Mouse (Mus musculus) stomach, embryonic 16.5 days (tissue): ENCODE measurements around the gene Hace1. TPM values are rescaled to one million over a fixed set of nuclear protein-coding genes. Genes with fewer than 3 reads are reported as not detected.

ENCODE experiments used
- ATAC-seq: fragments of 200-750 bp; cut with Nextera tagmentation; 2 replicates; pipeline ENCODE4 v1.8.0; 2017; ENCODE audit warnings: moderate number of reproducible peaks, moderate TSS enrichment; ENCODE audit not compliant: insufficient read depth, low FRiP score
- H3K27ac ChIP-seq: fragments of 300-500 bp; sonication (generic); 2 replicates; pipeline ENCODE4 v1.5.1; 2014; ENCODE audit warnings: low read length
- H3K27me3 ChIP-seq: fragments of 300-500 bp; sonication (generic); 2 replicates; pipeline ENCODE4 v1.6.1; 2014; ENCODE audit warnings: low read length, control low read depth, mixed read lengths; ENCODE audit not compliant: control insufficient read depth, insufficient read depth
- H3K36me3 ChIP-seq: fragments of 300-500 bp; sonication (generic); 2 replicates; pipeline ENCODE4 v1.6.1; 2014; ENCODE audit warnings: low read length; ENCODE audit not compliant: control insufficient read depth, insufficient read depth
- H3K4me1 ChIP-seq: fragments of 300-500 bp; sonication (generic); 2 replicates; pipeline ENCODE4 v1.6.1; 2014; ENCODE audit warnings: low read length, control low read depth, mixed read lengths; ENCODE audit not compliant: control insufficient read depth, insufficient read depth
- H3K4me2 ChIP-seq: fragments of 300-500 bp; sonication (generic); 2 replicates; pipeline ENCODE4 v1.6.1; 2014; ENCODE audit warnings: low read depth, low read length, mixed read lengths
- H3K4me3 ChIP-seq: fragments of 300-500 bp; sonication (generic); replicated peaks from 2 replicates; pipeline ENCODE4 v1.5.1; 2014; ENCODE audit warnings: mild to moderate bottlenecking, low read length
- H3K9ac ChIP-seq: fragments of 300-500 bp; sonication (generic); 2 replicates; pipeline ENCODE4 v1.6.1; 2014; ENCODE audit warnings: low read length
- H3K9me3 ChIP-seq: fragments of 300-500 bp; sonication (generic); replicated peaks from 2 replicates; pipeline ENCODE4 v1.6.1; 2016; ENCODE audit warnings: low read length, control low read depth; ENCODE audit not compliant: control insufficient read depth
- WGBS: fragments of 180-500 bp; shearing (Covaris S2); extraction: QIAGEN DNeasy Blood & Tissue Kit; methylation state at CpG from one replicate; pipeline ENCODE4 v1.1.7; 2014; 5-methylcytosine and 5-hydroxymethylcytosine counted together
- polyA plus RNA-seq: library from polyadenylated mRNA; unstranded; fragments of >200 nt; fragmentation: Nextera tagmentation; extraction: Ambion mirVana; gene quantifications from 2 replicates; pipeline ENCODE4 v1.2.1, GENCODE M21; 2015

Hace1 gene
- polyA plus RNA-seq, 1 experiment from 2014 or later, result 16.7 TPM

DNA sequence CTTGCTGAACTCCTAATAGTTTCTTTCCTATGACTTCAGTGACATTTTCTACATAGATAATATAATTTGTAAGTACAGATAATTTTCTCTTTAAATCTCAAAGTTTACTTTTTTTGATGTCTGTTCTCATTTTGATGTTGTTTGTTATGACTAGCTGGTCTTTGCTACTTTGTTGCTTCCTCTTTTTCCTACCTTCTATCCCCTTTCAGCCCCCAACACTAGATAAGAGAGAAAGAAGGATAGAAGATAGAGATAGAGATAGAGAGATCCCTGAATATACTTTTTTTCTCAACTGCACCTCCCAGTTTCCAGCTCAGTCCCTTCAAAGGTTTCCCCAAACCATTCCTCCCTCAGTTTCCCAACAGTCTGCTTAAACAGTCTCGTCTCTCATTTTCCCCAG lies 33.1 kb downstream of the Hace1 start:
- no peak for ATAC-seq
- H3K4me1 ChIP-seq, result no peaks in the 10 kb centered on the region
- no peaks in the 10 kb centered on the region for H3K27me3 ChIP-seq
- no peak overlapping the region for H3K4me2 ChIP-seq
- H3K9ac ChIP-seq, result no peak overlapping the region
- peaks cover 10% of the 10 kb centered on the region; the same call in 1 of the 2 replicates for H3K36me3 ChIP-seq
- WGBS, result 93% methylated on average over 1 of the region's 1 CpGs
- H3K9me3 ChIP-seq, result no peaks in the 10 kb centered on the region
- H3K4me3 ChIP-seq, result no peak overlapping the region
- no peak overlapping the region for H3K27ac ChIP-seq

DNA sequence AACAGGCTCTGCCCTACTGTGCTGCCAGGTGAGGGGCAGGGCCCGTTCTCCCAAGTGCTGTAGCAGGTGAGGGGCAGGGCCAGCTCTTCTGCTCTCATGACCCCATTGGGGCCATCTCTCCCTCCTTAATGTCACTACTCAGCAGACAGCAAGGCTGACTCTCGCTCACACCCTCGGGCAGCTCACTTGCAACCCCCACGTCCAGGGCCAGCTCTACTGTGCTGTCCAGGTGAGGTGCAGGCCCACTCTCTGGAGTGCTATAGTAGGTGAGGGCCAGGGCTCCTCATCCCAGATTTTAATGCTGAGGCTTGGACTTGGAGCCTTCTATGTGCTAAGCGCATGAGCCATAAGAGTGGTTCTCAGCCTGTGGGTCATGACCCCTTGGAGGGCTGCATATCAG lies 38.4 kb downstream of the Hace1 start:
- no peaks in the 10 kb centered on the region for H3K36me3 ChIP-seq
- no peak overlapping the region for H3K4me2 ChIP-seq
- 94% methylated on average over 5 of the region's 5 CpGs for WGBS
- H3K9ac ChIP-seq, result no peak overlapping the region
- H3K27ac ChIP-seq, result no peak overlapping the region
- H3K4me1 ChIP-seq, result no peaks in the 10 kb centered on the region
- no peak overlapping the region for H3K4me3 ChIP-seq
- no peak for ATAC-seq
- no peaks in the 10 kb centered on the region for H3K27me3 ChIP-seq
- no peaks in the 10 kb centered on the region for H3K9me3 ChIP-seq

GRCm38 (mm10) chr10:45619039-45619438 lies 41.4 kb downstream of the Hace1 start:
- no peak overlapping the region for H3K27ac ChIP-seq
- no peaks in the 10 kb centered on the region for H3K27me3 ChIP-seq
- H3K9ac ChIP-seq, result no peak overlapping the region
- no peaks in the 10 kb centered on the region for H3K9me3 ChIP-seq
- no peaks in the 10 kb centered on the region for H3K4me1 ChIP-seq
- ATAC-seq, result no peak
- H3K4me2 ChIP-seq, result no peak overlapping the region
- WGBS, result 77% methylated on average over 3 of the region's 3 CpGs
- no peaks in the 10 kb centered on the region for H3K36me3 ChIP-seq
- H3K4me3 ChIP-seq, result no peak overlapping the region

- no peak for ATAC-seq
- Histone ChIP-seq H3K36me3 (0 out of 2 replicates have a peak, but pooled peaks cover 2% of the 10 kb centered on the region), H3K4me3 (no peak overlapping the region), H3K9me3 (no peaks in the 10 kb centered on the region), H3K27ac (no peak overlapping the region), H3K27me3 (no peaks in the 10 kb centered on the region), H3K4me2 (no peak overlapping the region), H3K9ac (no peak overlapping the region), H3K4me1 (no peaks in the 10 kb centered on the region)
- WGBS, result 87% methylated on average over 3 of the region's 3 CpGs
These were observed 54.4 kb downstream of the Hace1 start for GRCm38 (mm10) chr10:45631995-45632394.

- 87% methylated on average over 10 of the region's 10 CpGs for WGBS
- no peaks in the 10 kb centered on the region for H3K9me3 ChIP-seq
These were observed 55.0 kb downstream of the Hace1 start for GRCm38 (mm10) chr10:45632641-45633040.

DNA sequence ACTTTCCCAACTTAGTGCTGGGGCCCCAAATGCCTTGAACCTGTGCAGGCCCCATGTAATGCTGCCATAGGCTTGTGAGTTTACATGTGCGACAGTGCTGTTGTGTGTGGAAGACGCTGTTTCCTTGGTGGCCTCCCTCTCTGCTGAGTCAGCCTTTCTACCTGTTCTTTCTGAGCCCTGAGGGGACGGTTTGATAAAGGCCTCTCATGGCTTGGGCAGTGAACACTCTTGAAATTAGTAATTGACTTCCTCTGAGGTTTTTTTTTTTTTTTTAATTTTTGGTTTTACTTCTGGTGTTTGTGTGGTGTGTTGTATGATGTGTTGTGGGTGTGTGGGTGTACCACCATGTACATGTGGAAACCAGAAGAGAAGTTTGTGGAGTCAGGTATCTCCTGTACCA lies 57.6 kb downstream of the Hace1 start:
- no peak overlapping the region for H3K4me2 ChIP-seq
- ATAC-seq, result no peak
- no peaks in the 10 kb centered on the region for H3K4me1 ChIP-seq
- H3K9ac ChIP-seq, result no peak overlapping the region
- 86% methylated on average over 3 of the region's 3 CpGs for WGBS
- no peak overlapping the region for H3K4me3 ChIP-seq
- H3K27me3 ChIP-seq, result no peaks in the 10 kb centered on the region
- no peak overlapping the region for H3K27ac ChIP-seq
- no peaks in the 10 kb centered on the region for H3K9me3 ChIP-seq
- 0 out of 2 replicates have a peak, but pooled peaks cover 2% of the 10 kb centered on the region for H3K36me3 ChIP-seq

More at GRCm38 (mm10) chr10:45632641-45633040, 55.0 kb downstream of the Hace1 start:
- Histone ChIP-seq H3K4me1 (no peaks in the 10 kb centered on the region), H3K27ac (no peak overlapping the region), H3K4me3 (no peak overlapping the region), H3K4me2 (no peak overlapping the region), H3K9ac (no peak overlapping the region), H3K36me3 (0 out of 2 replicates have a peak, but pooled peaks cover 2% of the 10 kb centered on the region), H3K27me3 (no peaks in the 10 kb centered on the region)
- ATAC-seq, result no peak

- H3K27me3 ChIP-seq, result no peaks in the 10 kb centered on the region
- no peak overlapping the region for H3K4me3 ChIP-seq
- H3K9ac ChIP-seq, result no peak overlapping the region
- no peak overlapping the region for H3K4me2 ChIP-seq
- no peaks in the 10 kb centered on the region for H3K9me3 ChIP-seq
- ATAC-seq, result no peak
- H3K4me1 ChIP-seq, result no peaks in the 10 kb centered on the region
- no peak overlapping the region for H3K27ac ChIP-seq
- no peaks in the 10 kb centered on the region for H3K36me3 ChIP-seq
These were observed 62.1 kb downstream of the Hace1 start for GRCm38 (mm10) chr10:45639762-45640161.

- no peak for ATAC-seq
- no peak overlapping the region for H3K4me3 ChIP-seq
- no peaks in the 10 kb centered on the region for H3K9me3 ChIP-seq
- H3K4me1 ChIP-seq, result no peaks in the 10 kb centered on the region
- no peak overlapping the region for H3K27ac ChIP-seq
- WGBS, result 91% methylated on average over 2 of the region's 2 CpGs
- no peak overlapping the region for H3K4me2 ChIP-seq
- H3K9ac ChIP-seq, result no peak overlapping the region
- no peaks in the 10 kb centered on the region for H3K27me3 ChIP-seq
- no peaks in the 10 kb centered on the region for H3K36me3 ChIP-seq
These were observed 76.4 kb downstream of the Hace1 start for GRCm38 (mm10) chr10:45654026-45654425.

GRCm38 (mm10) chr10:45662015-45662414 lies 84.4 kb downstream of the Hace1 start:
- Histone ChIP-seq H3K36me3 (no peaks in the 10 kb centered on the region), H3K27me3 (no peaks in the 10 kb centered on the region), H3K9ac (no peak overlapping the region), H3K4me1 (no peaks in the 10 kb centered on the region), H3K4me2 (no peak overlapping the region), H3K27ac (no peak overlapping the region), H3K9me3 (no peaks in the 10 kb centered on the region), H3K4me3 (no peak overlapping the region)
- 88% methylated on average over 9 of the region's 9 CpGs for WGBS
- no peak for ATAC-seq

- no peaks in the 10 kb centered on the region for H3K27me3 ChIP-seq
- H3K27ac ChIP-seq, result no peak overlapping the region
- 98% methylated on average over 2 of the region's 2 CpGs for WGBS
- H3K4me1 ChIP-seq, result no peaks in the 10 kb centered on the region
- H3K4me3 ChIP-seq, result no peak overlapping the region
- H3K4me2 ChIP-seq, result no peak overlapping the region
- ATAC-seq, result no peak
- H3K9me3 ChIP-seq, result no peaks in the 10 kb centered on the region
- H3K9ac ChIP-seq, result no peak overlapping the region
- H3K36me3 ChIP-seq, result no peaks in the 10 kb centered on the region
These were observed 90.6 kb downstream of the Hace1 start for GRCm38 (mm10) chr10:45668266-45668665.
